Mouse (Mus musculus) kidney, embryonic 14.5 days (tissue): ENCODE data around the gene Cdk11b. TPM values are rescaled to one million over a fixed set of nuclear protein-coding genes. Genes with fewer than 3 reads are reported as not detected.

ENCODE experiments used
- ATAC-seq: fragments of 200-750 bp; cut with Nextera tagmentation; 2 replicates; pipeline ENCODE4 v1.8.0; 2017; ENCODE audit warnings: moderate number of reproducible peaks, mild to moderate bottlenecking, moderate TSS enrichment, moderate library complexity; ENCODE audit not compliant: low FRiP score, low TSS enrichment
- H3K27ac ChIP-seq: fragments of 300-500 bp; sonication (generic); 2 replicates; pipeline ENCODE4 v1.5.1; 2014; ENCODE audit warnings: low read depth, mild to moderate bottlenecking, low read length, moderate library complexity, mixed read lengths
- H3K27me3 ChIP-seq: fragments of 300-500 bp; sonication (generic); 2 replicates; pipeline ENCODE4 v1.6.1; 2014; ENCODE audit warnings: mild to moderate bottlenecking, low read length; ENCODE audit not compliant: control insufficient read depth, insufficient read depth
- H3K36me3 ChIP-seq: fragments of 300-500 bp; sonication (generic); 2 replicates; pipeline ENCODE4 v1.6.1; 2014; ENCODE audit warnings: low read length, mixed read lengths; ENCODE audit not compliant: control insufficient read depth, insufficient read depth
- H3K4me1 ChIP-seq: fragments of 300-500 bp; sonication (generic); 2 replicates; pipeline ENCODE4 v1.6.1; 2014; ENCODE audit warnings: low read length, mixed read lengths; ENCODE audit not compliant: control insufficient read depth, insufficient read depth
- H3K4me2 ChIP-seq: fragments of 300-500 bp; sonication (generic); replicated peaks from 2 replicates; pipeline ENCODE4 v1.6.1; 2014; ENCODE audit warnings: low read depth, mild to moderate bottlenecking, low read length
- H3K4me3 ChIP-seq: fragments of 300-500 bp; sonication (generic); 2 replicates; pipeline ENCODE4 v1.5.1; 2014; ENCODE audit warnings: mild to moderate bottlenecking, low read length
- H3K9ac ChIP-seq: fragments of 300-500 bp; sonication (generic); 2 replicates; pipeline ENCODE4 v1.6.1; 2014; ENCODE audit warnings: low read depth, mild to moderate bottlenecking, low read length, moderate library complexity
- H3K9me3 ChIP-seq: fragments of 300-500 bp; sonication (generic); 2 replicates; pipeline ENCODE4 v1.6.1; 2016; ENCODE audit warnings: low read length; ENCODE audit not compliant: control insufficient read depth
- WGBS: fragments of 180-500 bp; shearing (Covaris S2); extraction: QIAGEN DNeasy Blood & Tissue Kit; methylation state at CpG from one replicate; pipeline ENCODE4 v1.1.7; 2014; 5-methylcytosine and 5-hydroxymethylcytosine counted together
- polyA plus RNA-seq: library from polyadenylated mRNA; unstranded; fragments of >200 nt; fragmentation: Nextera tagmentation; extraction: Ambion mirVana; gene quantifications from 2 replicates; pipeline ENCODE4 v1.2.1, GENCODE M21; 2014

The Cdk11b gene
- polyA plus RNA-seq, 1 experiment from 2014 or later, result 57.0 TPM

DNA sequence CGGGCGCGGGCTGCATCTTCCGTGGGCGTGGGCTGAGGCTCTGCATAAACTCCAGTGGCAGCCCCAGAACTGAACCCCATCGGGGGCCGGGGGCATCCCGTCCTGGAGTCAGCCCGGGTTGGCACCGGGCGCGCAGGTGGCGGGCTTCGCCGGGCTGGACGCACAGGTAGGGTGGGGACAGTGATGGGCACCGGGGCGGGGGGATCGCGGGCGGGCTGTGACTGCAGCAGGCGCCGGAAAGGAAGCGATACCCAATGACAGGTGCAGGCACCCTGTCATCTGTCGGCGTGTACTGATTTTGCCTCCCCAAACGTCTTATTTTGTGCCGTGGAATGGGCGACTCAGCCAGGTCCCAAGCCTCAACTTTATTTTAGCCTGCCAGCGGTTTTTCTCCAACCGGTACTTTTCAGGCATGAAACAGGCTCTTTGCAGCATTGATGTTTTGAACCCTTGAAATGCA is 22.6 kb upstream of the Cdk11b start:
- Histone ChIP-seq H3K4me2 (peak overlapping the region; percentile 93), H3K4me3 (peak overlapping the region; percentile 93), H3K4me1 (peaks cover 6% of the 10 kb centered on the region), H3K9me3 (no peaks in the 10 kb centered on the region), H3K27me3 (no peaks in the 10 kb centered on the region), H3K36me3 (peaks cover 16% of the 10 kb centered on the region; the same call in 1 of the 2 replicates), H3K9ac (peak overlapping the region; percentile 74), H3K27ac (peak overlapping the region; percentile 95)
- no peak for ATAC-seq
- 2% methylated on average over 31 of the region's 31 CpGs for WGBS

DNA sequence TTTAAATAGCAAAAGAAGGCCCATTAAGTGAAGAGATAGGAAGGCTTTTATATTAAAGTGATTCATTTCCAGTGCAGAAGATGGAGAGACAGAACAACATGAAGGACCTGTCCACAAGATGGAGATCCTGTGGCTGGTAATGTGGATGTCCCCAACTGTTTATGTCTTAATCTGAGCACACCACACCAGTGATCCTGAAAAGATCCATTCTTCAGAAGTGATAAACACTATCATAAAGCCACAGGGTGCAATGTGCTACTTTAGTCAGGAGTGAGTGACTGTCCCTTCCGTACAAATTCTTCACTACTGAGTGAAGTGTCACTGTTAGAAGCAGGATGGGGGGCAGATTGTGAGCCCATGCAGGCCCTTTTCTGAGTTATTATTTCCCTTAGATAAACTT is 21.9 kb upstream of the Cdk11b start:
- peak overlapping the region; percentile 93; the same call in 1 of the 2 replicates for H3K4me3 ChIP-seq
- H3K9me3 ChIP-seq, result no peaks in the 10 kb centered on the region
- H3K27me3 ChIP-seq, result no peaks in the 10 kb centered on the region
- no peak for ATAC-seq
- H3K9ac ChIP-seq, result 0 out of 2 replicates have a peak overlapping the region, but pooled peaks have one; percentile 74
- no peak overlapping the region for H3K27ac ChIP-seq
- H3K4me2 ChIP-seq, result no peak overlapping the region; the same call in 1 of the 2 replicates
- 96% methylated on average over 1 of the region's 1 CpGs for WGBS
- peaks cover 6% of the 10 kb centered on the region for H3K4me1 ChIP-seq
- peaks cover 16% of the 10 kb centered on the region; the same call in 1 of the 2 replicates for H3K36me3 ChIP-seq

DNA sequence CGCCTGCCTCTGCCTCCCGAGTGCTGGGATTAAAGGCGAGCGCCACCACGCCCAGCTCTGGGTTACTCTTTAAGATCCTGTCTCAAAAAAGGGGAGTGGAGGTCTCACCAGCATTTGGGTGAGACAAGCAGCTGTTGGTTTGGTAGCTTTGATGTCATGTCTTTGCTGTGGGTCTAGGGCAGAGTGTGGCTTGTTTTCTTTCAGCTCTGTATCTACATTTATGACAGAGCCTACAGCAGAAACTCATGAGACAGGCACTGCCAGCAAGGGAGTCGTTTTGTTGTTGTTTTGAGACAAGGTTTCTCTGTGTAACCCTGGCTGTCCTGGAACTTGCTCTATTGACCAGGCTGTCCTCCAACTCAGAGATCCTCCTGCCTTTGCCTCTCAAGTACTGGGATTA is 20.9 kb upstream of the Cdk11b start:
- ATAC-seq, result no peak
- Histone ChIP-seq H3K27me3 (no peaks in the 10 kb centered on the region), H3K27ac (no peak overlapping the region), H3K9me3 (no peaks in the 10 kb centered on the region), H3K4me3 (no peak overlapping the region), H3K9ac (no peak overlapping the region), H3K36me3 (peaks cover 16% of the 10 kb centered on the region; the same call in 1 of the 2 replicates), H3K4me2 (no peak overlapping the region), H3K4me1 (peaks cover 6% of the 10 kb centered on the region)
- WGBS, result 94% methylated on average over 6 of the region's 6 CpGs

- Histone ChIP-seq H3K9me3 (no peaks in the 10 kb centered on the region), H3K27ac (no peak overlapping the region), H3K4me3 (no peak overlapping the region), H3K4me2 (no peak overlapping the region), H3K9ac (no peak overlapping the region), H3K27me3 (no peaks in the 10 kb centered on the region), H3K36me3 (peaks cover 21% of the 10 kb centered on the region), H3K4me1 (peaks cover 6% of the 10 kb centered on the region)
- no peak for ATAC-seq
- WGBS, result 90% methylated on average over 4 of the region's 4 CpGs
Measured at GRCm38 (mm10) chr4:155605132-155605531, 19.5 kb upstream of the Cdk11b start.

DNA sequence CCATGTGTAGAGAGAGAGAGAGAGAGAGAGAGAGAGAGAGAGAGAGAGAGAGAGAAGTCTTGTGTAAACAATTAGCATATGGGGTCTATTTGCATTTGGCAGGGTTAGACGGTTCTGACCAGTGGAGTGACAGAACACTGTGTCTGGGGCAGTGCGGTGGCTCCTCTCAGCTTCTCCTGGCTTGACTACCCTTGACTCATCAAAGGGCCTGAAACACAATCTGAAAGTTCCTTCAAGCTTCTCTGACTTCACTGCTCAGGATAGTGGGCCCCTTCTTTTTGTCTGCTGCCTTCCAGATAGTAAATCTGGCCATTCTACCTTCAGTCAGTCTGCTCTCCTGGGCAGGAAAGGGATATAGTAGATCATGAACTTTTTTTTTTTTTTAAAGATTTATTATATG is 17.8 kb upstream of the Cdk11b start:
- Histone ChIP-seq H3K9ac (no peak overlapping the region), H3K4me2 (no peak overlapping the region), H3K4me3 (no peak overlapping the region), H3K27ac (no peak overlapping the region), H3K4me1 (peaks cover 6% of the 10 kb centered on the region), H3K36me3 (peaks cover 35% of the 10 kb centered on the region), H3K27me3 (no peaks in the 10 kb centered on the region), H3K9me3 (no peaks in the 10 kb centered on the region)
- ATAC-seq, result 0 out of 2 replicates have a peak, but pooled peaks have one; percentile 41
- 36% methylated on average over 2 of the region's 2 CpGs for WGBS

GRCm38 (mm10) chr4:155611860-155612259 is 12.8 kb upstream of the Cdk11b start:
- peaks cover 53% of the 10 kb centered on the region for H3K36me3 ChIP-seq

DNA sequence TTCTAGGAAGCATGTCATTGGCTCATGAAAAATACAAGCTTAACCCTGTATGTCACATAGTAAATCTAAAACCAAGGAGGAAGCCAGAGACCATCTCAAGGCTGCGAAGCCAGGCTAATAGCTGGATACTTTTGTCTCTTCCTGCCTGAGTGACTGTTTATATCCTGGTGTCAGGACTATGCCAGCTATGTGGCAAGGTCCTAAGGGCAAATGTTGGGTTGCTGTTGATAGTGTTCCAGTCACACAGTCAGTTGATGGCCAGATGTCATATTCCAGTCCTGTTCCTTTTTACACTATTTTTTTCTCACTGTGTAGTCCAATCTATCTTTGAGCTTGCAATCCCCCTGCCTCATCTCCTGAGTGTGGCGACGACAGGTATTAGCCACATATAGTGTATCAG is 11.4 kb upstream of the Cdk11b start:
- Histone ChIP-seq H3K9me3 (no peaks in the 10 kb centered on the region), H3K36me3 (peaks cover 67% of the 10 kb centered on the region), H3K27ac (no peak overlapping the region), H3K4me1 (no peaks in the 10 kb centered on the region), H3K4me2 (no peak overlapping the region), H3K27me3 (no peaks in the 10 kb centered on the region), H3K4me3 (no peak overlapping the region), H3K9ac (no peak overlapping the region)
- ATAC-seq, result no peak
- 94% methylated on average over 3 of the region's 3 CpGs for WGBS

More at GRCm38 (mm10) chr4:155611860-155612259, 12.8 kb upstream of the Cdk11b start:
- Histone ChIP-seq H3K27ac (no peak overlapping the region), H3K9me3 (no peaks in the 10 kb centered on the region), H3K4me2 (no peak overlapping the region), H3K4me1 (no peaks in the 10 kb centered on the region), H3K9ac (no peak overlapping the region), H3K4me3 (no peak overlapping the region), H3K27me3 (no peaks in the 10 kb centered on the region)
- 93% methylated on average over 3 of the region's 3 CpGs for WGBS
- ATAC-seq, result no peak

DNA sequence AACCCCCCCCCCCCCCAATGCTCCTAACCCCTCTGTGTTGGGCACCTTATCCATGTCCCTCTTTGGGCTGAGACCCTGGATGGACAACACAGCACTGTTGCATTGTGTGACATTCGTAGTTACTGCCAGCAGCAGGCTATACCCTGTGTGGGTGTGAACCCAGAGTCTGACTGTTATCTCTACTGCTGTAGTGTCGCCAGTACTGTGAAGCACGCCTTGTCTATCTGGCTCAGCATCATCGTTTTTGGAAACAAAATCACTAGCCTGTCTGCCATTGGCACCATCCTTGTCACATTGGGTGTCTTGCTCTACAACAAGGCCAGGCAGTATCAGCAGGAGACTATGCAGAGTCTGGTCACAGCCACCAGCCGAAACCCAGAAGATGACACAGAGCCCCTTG is 6.3 kb upstream of the Cdk11b start:
- Histone ChIP-seq H3K9me3 (no peaks in the 10 kb centered on the region), H3K4me2 (no peak overlapping the region), H3K36me3 (peaks cover 69% of the 10 kb centered on the region), H3K27ac (no peak overlapping the region), H3K4me1 (peaks cover under 1% of the 10 kb centered on the region), H3K9ac (no peak overlapping the region), H3K27me3 (no peaks in the 10 kb centered on the region), H3K4me3 (no peak overlapping the region)
- 93% methylated on average over 5 of the region's 5 CpGs for WGBS
- ATAC-seq, result no peak

GRCm38 (mm10) chr4:155630267-155630666 is 5.6 kb downstream of the Cdk11b start:
- Histone ChIP-seq H3K27me3 (no peaks in the 10 kb centered on the region), H3K4me1 (no peaks in the 10 kb centered on the region), H3K9ac (no peak overlapping the region), H3K4me2 (no peak overlapping the region), H3K4me3 (no peak overlapping the region), H3K27ac (no peak overlapping the region), H3K36me3 (peaks cover 79% of the 10 kb centered on the region), H3K9me3 (no peaks in the 10 kb centered on the region)
- 92% methylated on average over 6 of the region's 6 CpGs for WGBS
- no peak for ATAC-seq
